Mouse (Mus musculus) kidney, adult 2 months (tissue): ENCODE measurements at regions not wholly inside any gene's neighbourhood (a gene's known extent, or its start where the extent isn't known, plus 50 kb on each side); places are given as distances from the start of the nearest gene placed in this dataset.

Experiments
- CTCF ChIP-seq: fragments of 200-500 bp; conservative IDR thresholded peaks from 2 replicates; pipeline ENCODE4 v1.5.1; 2011; ENCODE audit warnings: low read depth, mild to moderate bottlenecking, control low read depth, low read length, moderate library complexity, mixed read lengths; ENCODE audit not compliant: insufficient read depth, insufficient read length
- POLR2A ChIP-seq: fragments of 200-500 bp; IDR thresholded peaks from one replicate; pipeline ENCODE4 v1.6.1; 2011; ENCODE audit warnings: low read depth, low read length, control low read depth

GRCm38 (mm10) chr5:64696099-64696498, 107.1 kb upstream of the Klf3 start:
- no peak for TF ChIP-seq POLR2A
- TF ChIP-seq CTCF: no peak
